Mouse (Mus musculus): ENCODE results near the gene Snrpf.

GRCm38 (mm10) chr10:93540431-93541210 is 48.9 kb downstream of the Snrpf start, which contains the start of gene Ccdc38:
- TF ChIP-seq POLR2A (IDR thresholded peaks at IDR 0.05; ENCODE audit: control insufficient read depth, extremely low read depth, insufficient read depth, low read length, poor library complexity) (no peak), CTCF (IDR thresholded peaks at IDR 0.05; ENCODE audit: borderline replicate concordance, control insufficient read depth, extremely low read depth, insufficient read depth, low read length, poor library complexity) (no peak)
